Mouse (Mus musculus) testis, adult 2 months (tissue): ENCODE results near the gene Cd19. TPM values are rescaled to one million over a fixed set of nuclear protein-coding genes. Genes with fewer than 3 reads are reported as not detected.
"Not testable (repeated sequence)": the region's sequence is repeated elsewhere in the genome, so short reads cannot be mapped to it uniquely, and the experiment has no call there.

Source experiments
- H3K27ac ChIP-seq: fragments of 200-500 bp; 2 replicates; pipeline ENCODE4 v1.5.1; 2012; ENCODE audit warnings: low read depth, low read length; ENCODE audit not compliant: control insufficient read depth, insufficient read depth
- H3K27me3 ChIP-seq: fragments of 200-500 bp; 2 replicates; pipeline ENCODE4 v1.6.1; 2012; ENCODE audit warnings: mild to moderate bottlenecking, low read length, moderate library complexity; ENCODE audit not compliant: control insufficient read depth, insufficient read depth
- H3K36me3 ChIP-seq: fragments of 200-500 bp; 2 replicates; pipeline ENCODE4 v1.6.1; 2012; ENCODE audit warnings: mild to moderate bottlenecking, low read length; ENCODE audit not compliant: control insufficient read depth, insufficient read depth
- H3K4me1 ChIP-seq: fragments of 200-500 bp; 2 replicates; pipeline ENCODE4 v1.6.1; 2012; ENCODE audit warnings: low read length; ENCODE audit not compliant: control insufficient read depth, insufficient read depth
- H3K4me3 ChIP-seq: fragments of 200-500 bp; 2 replicates; pipeline ENCODE4 v1.5.1; 2012; ENCODE audit warnings: low read depth, mild to moderate bottlenecking, low read length, moderate library complexity, mixed read lengths; ENCODE audit not compliant: control insufficient read depth
- CTCF ChIP-seq: fragments of 200-500 bp; IDR thresholded peaks from 2 replicates; pipeline ENCODE4 v1.5.1; 2012; ENCODE audit warnings: low read depth, mild to moderate bottlenecking, inconsistent platforms, low read length, moderate library complexity; ENCODE audit not compliant: control insufficient read depth, insufficient read depth, insufficient replicate concordance
- POLR2A ChIP-seq: fragments of 200-500 bp; IDR thresholded peaks from 2 replicates; pipeline ENCODE4 v1.6.1; 2012; ENCODE audit warnings: low read depth, mild to moderate bottlenecking, inconsistent platforms, low read length, moderate library complexity; ENCODE audit not compliant: control insufficient read depth
- polyA plus RNA-seq: library from polyadenylated mRNA; depleted of rRNA; stranded (reverse); fragments of >200 nt; gene quantifications from 2 replicates; pipeline ENCODE4 v1.2.3, GENCODE M21; 2012

Cd19 gene
- polyA plus RNA-seq, 1 experiment, result 1.8 TPM

- no peak overlapping the region for H3K27ac ChIP-seq
- no peaks in the 10 kb centered on the region for H3K27me3 ChIP-seq
- H3K4me1 ChIP-seq, result no peaks in the 10 kb centered on the region; the same call in 1 of the 2 replicates
- no peaks in the 10 kb centered on the region for H3K36me3 ChIP-seq
- H3K4me3 ChIP-seq, result peak overlapping the region; percentile 57; the same call in 1 of the 2 replicates
- TF ChIP-seq CTCF, result no peak
- TF ChIP-seq POLR2A, result no peak
These were observed 17.5 kb downstream of the Cd19 start for GRCm38 (mm10) chr7:126397221-126397620.

- Histone ChIP-seq H3K4me1 (no peaks in the 10 kb centered on the region; the same call in 1 of the 2 replicates), H3K27ac (peak within 1 kb of the TSS; percentile 72), H3K27me3 (no peaks in the 10 kb centered on the region), H3K36me3 (no peaks in the 10 kb centered on the region), H3K4me3 (peak within 1 kb of the TSS; percentile 94)
- TF ChIP-seq POLR2A, result peak; percentile 100
- no peak for TF ChIP-seq CTCF
These were observed 18.2 kb downstream of the Cd19 start, which contains the start of gene Nfatc2ip for GRCm38 (mm10) chr7:126396298-126397119. Nfatc2ip (minus strand) TSS chr7:126396737.

- H3K4me1 ChIP-seq, H3K27ac ChIP-seq, H3K36me3 ChIP-seq, H3K4me3 ChIP-seq, H3K27me3 ChIP-seq: not testable (repeated sequence)
These were observed 22.4 kb downstream of the Cd19 start for GRCm38 (mm10) chr7:126392086-126392884.

- no peak overlapping the region for H3K27ac ChIP-seq
- H3K4me1 ChIP-seq, result no peaks in the 10 kb centered on the region
These were observed 26.5 kb downstream of the Cd19 start for GRCm38 (mm10) chr7:126388185-126388584.

GRCm38 (mm10) chr7:126383565-126383964, 31.1 kb downstream of the Cd19 start:
- no peak for TF ChIP-seq CTCF
- TF ChIP-seq POLR2A, result no peak
- Histone ChIP-seq H3K4me1 (no peaks in the 10 kb centered on the region), H3K4me3 (no peak overlapping the region), H3K36me3 (peaks cover 1% of the 10 kb centered on the region), H3K27ac (no peak overlapping the region), H3K27me3 (no peaks in the 10 kb centered on the region)

More at GRCm38 (mm10) chr7:126388185-126388584, 26.5 kb downstream of the Cd19 start:
- TF ChIP-seq POLR2A, result no peak
- Histone ChIP-seq H3K36me3 (peaks cover 4% of the 10 kb centered on the region), H3K4me3 (no peak overlapping the region), H3K27me3 (no peaks in the 10 kb centered on the region)

- no peaks in the 10 kb centered on the region for H3K36me3 ChIP-seq
- peak within 1 kb of the TSS; percentile 84 for H3K4me3 ChIP-seq
- H3K4me1 ChIP-seq, result peaks cover 9% of the 10 kb centered on the region
- no peaks in the 10 kb centered on the region for H3K27me3 ChIP-seq
- peak; percentile 38; the same call in 1 of the 2 replicates for TF ChIP-seq CTCF
- TF ChIP-seq POLR2A, result peak; percentile 55; the same call in 1 of the 2 replicates
- H3K27ac ChIP-seq, result peak within 1 kb of the TSS; percentile 4; the same call in 1 of the 2 replicates
These were observed 37.2 kb downstream of the Cd19 start, which contains the start of gene Spns1 for GRCm38 (mm10) chr7:126377278-126378158. Spns1 (minus strand) TSS chr7:126377450.

GRCm38 (mm10) chr7:126376903-126377277, 37.8 kb downstream of the Cd19 start:
- Histone ChIP-seq H3K27ac (peak overlapping the region; percentile 4; the same call in 1 of the 2 replicates), H3K27me3 (no peaks in the 10 kb centered on the region), H3K4me3 (peak overlapping the region; percentile 84), H3K4me1 (peaks cover 9% of the 10 kb centered on the region), H3K36me3 (no peaks in the 10 kb centered on the region)
- TF ChIP-seq CTCF, result no peak
